Mouse (Mus musculus) frontal cortex, postnatal 14 days (tissue): ENCODE results near the gene Aldh9a1.

ENCODE experiments used
- DNase-seq, 2 experiments: peaks; one replicate each; pipeline ENCODE4 v3.0.0; 2022; ENCODE audit warnings: low spot score in 2 of 2

The Aldh9a1 gene

DNA sequence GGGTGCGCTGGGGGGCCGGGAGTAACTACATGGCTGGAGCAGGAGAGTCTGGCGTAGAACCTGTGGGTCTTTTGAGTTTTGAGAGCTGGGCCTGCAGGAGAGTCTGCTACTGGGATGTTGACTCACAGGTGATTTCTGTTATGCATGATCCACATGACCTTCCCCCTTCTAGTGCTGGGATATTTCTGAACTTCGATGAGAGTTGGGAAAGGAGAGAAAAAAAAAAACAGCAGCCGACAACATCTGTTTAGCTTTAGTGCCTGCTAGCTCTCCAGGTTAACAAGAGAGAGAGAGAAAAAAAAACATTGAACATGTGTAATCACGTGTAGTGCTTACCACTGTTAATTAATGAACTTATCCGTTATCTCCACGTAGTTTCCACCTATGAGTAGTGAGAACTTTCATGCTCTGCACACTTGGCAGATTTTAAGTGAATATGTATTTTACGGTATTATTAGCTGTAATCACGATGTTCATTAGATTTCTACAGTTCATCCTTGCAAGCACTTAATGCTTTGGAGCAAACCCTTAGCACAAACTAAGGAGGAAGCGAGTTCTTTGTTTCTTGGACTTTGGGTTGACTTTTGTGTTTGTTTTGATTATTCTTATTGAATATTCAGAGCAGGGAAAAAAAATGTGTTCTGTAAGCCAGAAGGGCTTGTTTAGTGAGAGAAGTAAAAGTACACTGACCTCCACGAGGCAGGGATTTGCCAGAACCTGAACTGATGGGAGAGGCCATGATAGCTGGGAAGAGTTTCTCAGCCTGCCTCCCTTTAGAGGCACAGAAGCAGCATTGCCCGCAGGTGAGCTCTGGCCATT, 1.0 kb downstream of the Aldh9a1 start:
- DNase-seq = no peak

DNA sequence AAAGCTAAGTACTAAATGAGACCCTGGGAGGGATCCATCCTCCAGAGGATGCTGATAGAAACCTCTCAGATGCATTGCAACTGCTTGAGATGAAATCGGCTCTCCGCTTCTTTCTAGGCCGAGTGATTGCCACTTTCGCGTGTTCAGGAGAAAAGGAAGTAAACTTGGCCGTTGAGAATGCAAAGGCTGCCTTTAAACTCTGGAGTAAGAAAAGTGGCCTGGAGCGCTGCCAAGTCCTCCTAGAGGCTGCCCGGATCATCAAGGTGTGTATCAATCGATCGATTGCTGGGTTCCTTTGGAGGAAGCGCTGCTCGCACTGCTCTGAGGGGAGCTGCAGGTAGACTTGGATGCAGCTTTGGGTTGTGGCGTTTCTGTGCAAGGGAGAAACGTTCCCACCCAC, 2.6 kb downstream of the Aldh9a1 start:
- DNase-seq = no peak

DNA sequence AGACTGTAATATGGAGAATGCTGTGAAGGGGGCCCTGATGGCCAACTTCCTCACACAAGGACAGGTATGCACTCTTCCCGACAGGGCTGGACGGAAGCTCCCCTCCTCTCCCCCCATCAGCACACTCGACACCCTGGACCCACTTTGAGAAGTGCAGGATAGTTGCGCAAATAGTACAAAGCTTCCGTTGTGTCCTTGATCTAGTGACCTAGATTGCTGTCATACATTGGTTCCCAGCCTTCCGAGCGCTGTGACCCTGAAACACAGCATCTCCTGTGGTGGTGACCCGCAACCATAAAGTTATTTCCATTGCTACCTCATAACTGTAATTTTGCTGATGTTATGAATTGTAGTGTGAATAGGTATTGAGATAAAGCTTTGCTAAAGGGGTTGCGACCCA, 7.6 kb downstream of the Aldh9a1 start:
- DNase-seq = no peak

DNA sequence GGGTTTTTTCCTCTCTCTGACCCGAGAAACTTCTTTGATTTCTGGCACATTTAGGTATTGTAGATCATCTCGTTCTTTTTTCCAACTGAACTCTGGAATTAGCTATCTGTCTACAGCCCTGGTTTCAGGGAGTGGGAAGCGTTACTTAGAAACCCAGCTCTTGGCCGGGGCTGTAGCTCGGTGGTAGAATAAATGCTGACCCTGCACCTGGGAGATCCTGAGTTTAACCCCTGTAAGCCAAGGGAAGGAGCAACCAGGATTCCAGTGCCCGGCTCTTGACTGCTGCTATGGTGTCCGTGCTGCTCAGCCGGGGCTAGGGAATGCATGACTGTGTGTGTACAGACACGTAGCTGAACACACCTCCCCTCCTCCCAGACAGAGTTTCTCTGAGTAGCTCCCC, 8.9 kb downstream of the Aldh9a1 start:
- no peak for DNase-seq

DNA sequence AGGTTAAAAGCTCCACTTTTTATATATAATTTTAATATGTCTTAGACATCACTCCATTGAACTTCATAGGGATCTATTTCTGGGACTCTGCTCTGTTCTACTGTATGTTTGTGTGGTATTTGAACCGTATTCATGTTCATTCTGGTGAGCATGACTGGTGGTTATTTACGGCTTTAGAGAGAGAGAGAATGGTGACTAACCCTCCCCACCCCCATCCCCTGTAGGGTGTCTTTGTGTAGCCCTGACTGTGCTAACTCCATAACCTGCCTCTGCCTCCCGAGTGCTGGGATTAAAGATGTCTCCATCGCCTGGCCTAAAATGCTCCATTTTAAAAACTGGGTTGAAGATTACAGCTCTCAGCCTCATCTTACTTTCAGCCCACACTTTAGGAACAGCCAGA, 10.5 kb downstream of the Aldh9a1 start:
- DNase-seq = no peak

DNA sequence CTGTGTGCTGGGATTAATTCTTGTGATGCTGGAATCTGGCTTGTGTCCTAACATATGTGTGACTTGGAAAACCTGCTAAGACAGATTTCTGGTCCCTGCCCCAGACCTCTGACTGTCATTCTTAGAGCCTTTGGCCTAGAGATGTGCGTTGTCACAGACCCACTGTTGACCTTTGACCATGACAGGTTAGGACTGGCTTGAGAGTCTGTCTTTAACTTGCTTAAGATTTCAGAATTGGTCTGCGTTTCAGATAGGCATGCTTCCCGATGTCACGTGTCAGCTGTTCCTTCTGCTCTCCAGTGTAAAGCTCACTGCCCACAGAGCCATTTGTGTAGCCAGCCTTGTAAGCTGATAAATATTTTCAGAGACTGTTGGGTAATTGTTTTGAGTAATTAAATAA, 13.0 kb downstream of the Aldh9a1 start:
- no peak for DNase-seq

DNA sequence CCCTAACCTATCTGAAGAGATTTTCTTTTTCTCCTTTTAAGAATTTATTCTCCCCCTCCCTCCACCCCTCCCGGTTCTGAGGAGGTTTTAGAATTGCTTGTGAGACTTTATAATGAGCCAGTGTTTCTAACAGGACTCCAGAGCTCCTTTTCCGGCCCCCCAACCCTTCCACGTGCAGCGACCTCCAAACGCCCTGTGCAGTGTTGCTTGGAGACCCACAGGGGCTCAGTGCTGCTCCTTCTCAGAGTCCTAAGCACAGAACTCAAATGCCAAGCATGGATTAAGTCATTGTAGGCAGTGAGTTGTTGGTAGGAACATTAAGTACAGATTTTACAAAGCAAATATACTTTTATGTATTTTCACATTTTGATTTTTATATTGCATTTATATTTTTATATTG, 13.5 kb downstream of the Aldh9a1 start:
- no peak for DNase-seq

- no peak for DNase-seq
Observed at GRCm38 (mm10) chr1:167365808-167366207, 16.0 kb downstream of the Aldh9a1 start.

GRCm38 (mm10) chr1:167366621-167367020, 16.8 kb downstream of the Aldh9a1 start:
- DNase-seq = no peak

- DNase-seq = no peak
Observed at GRCm38 (mm10) chr1:167368018-167368417, 18.2 kb downstream of the Aldh9a1 start.

DNA sequence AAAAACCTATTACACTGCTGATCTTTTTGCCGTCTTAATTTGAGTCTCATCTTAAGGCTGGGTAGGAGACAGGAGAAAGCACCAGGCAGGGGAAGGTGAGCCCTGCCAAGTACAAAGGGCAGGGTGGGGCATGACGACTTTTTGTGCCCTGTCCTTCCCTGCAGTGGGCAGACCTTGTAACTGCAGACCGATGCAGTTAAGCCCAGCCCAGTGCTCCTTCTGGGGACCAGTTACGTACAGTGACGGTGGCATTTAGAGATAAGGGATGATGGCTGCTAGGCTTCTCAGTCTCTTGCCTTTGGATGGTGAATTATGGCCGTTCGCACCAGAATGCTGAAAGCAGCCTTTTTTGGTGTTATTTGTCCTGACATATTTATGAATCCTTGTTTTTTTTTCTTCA, 18.7 kb downstream of the Aldh9a1 start:
- DNase-seq = no peak

DNA sequence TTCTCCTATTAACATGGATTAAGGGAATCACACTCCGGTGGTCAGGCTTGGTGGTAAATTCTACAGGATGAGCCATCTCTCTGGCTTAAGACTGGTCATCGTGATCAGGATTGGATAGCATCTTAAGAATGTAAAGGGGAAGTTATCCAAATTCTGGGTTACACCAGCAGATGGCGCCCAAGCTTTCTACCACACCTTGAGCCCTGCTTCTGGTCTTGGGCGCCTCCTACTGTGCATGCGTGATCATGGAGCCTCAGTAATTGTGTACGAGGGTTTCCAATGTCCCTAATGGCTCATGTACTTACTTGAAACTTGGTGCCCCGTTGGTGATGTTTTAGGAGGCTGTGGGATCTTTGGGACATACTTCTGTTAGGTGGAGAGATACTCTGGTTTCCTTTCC, 20.1 kb downstream of the Aldh9a1 start:
- DNase-seq = peak; percentile 51 to 79

GRCm38 (mm10) chr1:167372739-167373138, 22.9 kb downstream of the Aldh9a1 start:
- DNase-seq = no peak

DNA sequence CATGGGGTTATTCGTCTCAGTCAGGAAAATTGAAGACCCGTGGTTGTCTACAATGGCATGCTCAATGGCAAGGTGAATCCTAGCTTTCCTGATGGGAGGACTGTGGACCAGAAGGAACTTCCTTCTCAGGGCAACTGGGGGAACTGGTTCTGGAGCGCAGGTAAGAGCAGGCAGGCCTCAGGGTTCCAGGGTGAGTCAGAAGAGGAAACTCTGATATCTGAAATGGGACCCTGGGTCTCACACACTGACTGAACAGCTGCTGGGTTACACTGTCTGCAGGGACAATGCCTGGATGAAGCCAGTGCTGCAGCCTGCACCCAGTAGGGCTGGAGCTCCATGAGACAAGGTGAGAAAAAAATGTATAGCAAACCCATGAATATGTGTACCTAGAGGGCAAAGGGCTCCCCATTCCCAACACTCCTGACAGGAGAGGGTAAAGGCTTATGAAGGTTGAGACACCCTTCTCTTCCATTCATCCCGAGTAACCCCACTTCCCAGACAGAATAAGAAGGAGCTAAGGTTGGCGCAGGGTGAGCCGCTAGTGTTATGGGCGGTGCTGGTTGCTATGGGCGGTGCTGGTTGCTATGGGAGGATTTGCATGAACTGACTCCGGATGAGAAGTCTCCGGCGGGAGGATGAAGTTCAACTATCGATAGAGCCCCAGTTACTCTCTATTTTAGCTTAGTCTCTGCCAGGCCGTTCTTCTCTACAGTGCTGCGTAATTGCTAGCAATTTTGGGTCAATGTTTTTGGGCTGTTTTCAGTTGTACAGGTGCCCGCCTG, 24.4 kb downstream of the Aldh9a1 start:
- no peak for DNase-seq

DNA sequence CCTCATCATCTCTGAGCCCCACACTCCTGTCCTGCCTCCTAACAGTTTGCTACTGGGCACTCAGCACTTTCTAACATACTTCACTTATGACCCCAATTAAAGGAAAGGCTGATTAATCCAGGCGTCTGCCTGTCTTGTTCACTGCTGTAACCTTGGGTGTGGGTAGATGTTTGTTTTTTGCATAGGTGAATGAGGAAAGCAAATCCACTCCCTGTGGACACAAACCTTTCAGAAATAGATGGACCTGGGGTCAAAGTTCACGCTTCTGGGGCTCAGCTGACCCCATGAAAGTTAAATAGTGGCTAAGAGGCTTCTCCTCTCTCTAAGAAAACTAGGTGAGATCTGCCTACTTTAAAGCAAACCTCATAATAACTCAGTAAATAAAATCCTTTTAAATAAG, 25.2 kb downstream of the Aldh9a1 start:
- DNase-seq = no peak

- no peak for DNase-seq
Observed at GRCm38 (mm10) chr1:167378019-167378418, 28.2 kb downstream of the Aldh9a1 start.

GRCm38 (mm10) chr1:167379751-167380150, 30.0 kb downstream of the Aldh9a1 start:
- DNase-seq = no peak

DNA sequence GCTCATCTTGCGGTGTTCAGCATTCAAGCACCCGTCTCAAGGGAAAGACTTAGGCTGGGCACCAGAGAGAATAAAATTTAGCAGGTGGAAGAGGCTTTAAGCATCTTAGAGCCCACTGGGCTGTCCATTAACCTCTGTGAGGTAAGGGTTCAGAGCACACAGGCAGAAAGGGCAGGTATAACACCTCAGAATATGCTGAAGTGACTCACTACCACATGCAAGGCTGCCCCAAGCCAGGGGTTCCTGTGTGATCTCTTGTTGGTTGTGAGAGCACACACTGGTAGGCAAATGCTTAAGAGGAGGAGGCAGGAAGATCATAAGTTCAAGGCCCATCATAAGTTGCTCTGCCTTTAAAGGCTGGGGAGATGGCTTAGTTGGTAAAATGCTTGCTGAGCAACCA, 30.4 kb downstream of the Aldh9a1 start:
- no peak for DNase-seq

- no peak for DNase-seq
Observed at GRCm38 (mm10) chr1:167381050-167382015, 31.5 kb downstream of the Aldh9a1 start.

GRCm38 (mm10) chr1:167382316-167382715, 32.5 kb downstream of the Aldh9a1 start:
- DNase-seq = no peak

DNA sequence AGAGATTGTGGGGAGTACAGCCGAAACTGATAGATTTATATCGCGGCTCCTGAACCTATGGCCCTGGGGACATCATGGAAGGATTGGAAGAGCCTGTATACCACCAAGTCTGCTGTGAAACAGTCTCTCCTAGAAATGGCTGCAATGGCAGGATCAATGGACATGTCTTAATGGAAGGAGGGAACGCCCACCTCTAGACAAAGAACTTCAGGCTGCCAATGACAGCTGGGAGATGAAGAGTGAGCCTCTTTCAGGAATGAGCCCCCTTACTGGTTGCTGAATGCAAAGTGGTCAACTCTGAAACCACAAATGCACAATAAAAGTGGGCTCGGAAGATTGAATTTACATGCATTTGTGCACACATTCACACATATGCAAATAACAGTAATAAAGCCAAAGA, 33.0 kb downstream of the Aldh9a1 start:
- DNase-seq = no peak

- DNase-seq = no peak
Observed at GRCm38 (mm10) chr1:167383178-167383577, 33.4 kb downstream of the Aldh9a1 start.
